Mouse (Mus musculus): ENCODE data around the gene Zfp423.
A peak's percentile ranks its signal among the peaks of the same experiment; 100 is the strongest.

Zfp423 gene

GRCm38 (mm10) chr8:87803437-87803836 lies 156.0 kb downstream of the Zfp423 start:
- DNase-seq (ENCODE audit: low read depth), result no peak

GRCm38 (mm10) chr8:87802571-87802970 lies 156.8 kb downstream of the Zfp423 start:
- no peak for DNase-seq (ENCODE audit: low read depth)

GRCm38 (mm10) chr8:87800121-87800520 lies 159.3 kb downstream of the Zfp423 start:
- DNase-seq (ENCODE audit: low read depth), result no peak

DNA sequence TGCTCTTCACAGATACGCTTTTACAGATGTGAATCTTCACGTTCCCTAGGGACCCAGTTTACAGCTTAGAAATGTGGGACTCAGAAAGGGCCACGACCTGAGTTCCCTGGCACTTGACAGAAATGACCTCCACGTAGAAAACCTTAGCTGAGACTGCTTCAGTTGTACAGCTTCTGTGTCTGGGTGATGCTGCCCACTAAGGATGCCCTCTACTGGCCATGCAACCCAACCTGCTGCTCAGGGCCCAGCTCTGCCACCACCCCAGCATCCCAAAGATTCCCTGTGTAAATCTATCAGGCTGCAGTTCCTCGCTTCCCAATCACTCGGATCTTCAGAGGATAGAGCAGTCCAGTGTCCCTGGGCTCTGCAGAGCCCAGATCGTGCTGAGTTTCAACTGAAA lies 163.2 kb downstream of the Zfp423 start:
- no peak for DNase-seq (ENCODE audit: low read depth)

- DNase-seq (ENCODE audit: low read depth), result peak; percentile 4
Measured at GRCm38 (mm10) chr8:87794639-87795038, 164.8 kb downstream of the Zfp423 start.

DNA sequence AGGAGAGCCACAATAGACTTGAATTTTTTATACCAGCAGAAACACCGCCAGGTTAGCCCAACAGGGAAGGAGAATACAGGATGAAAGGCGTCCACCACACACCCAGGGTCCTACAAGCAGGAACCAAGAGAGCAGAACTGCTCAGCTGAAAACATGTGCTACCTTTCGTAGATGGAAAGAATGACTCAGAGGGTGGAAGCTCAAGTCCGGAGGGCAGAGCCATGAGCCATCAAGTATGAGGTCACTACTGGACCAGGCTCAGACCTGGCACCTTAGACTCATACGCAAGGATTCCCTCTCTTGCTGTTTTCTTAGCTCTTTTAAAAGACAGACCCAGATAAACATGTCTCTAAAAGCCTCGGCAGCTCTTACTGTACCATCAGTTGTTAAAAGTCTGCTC lies 168.3 kb downstream of the Zfp423 start:
- DNase-seq (ENCODE audit: low read depth), result peak; percentile 42

DNA sequence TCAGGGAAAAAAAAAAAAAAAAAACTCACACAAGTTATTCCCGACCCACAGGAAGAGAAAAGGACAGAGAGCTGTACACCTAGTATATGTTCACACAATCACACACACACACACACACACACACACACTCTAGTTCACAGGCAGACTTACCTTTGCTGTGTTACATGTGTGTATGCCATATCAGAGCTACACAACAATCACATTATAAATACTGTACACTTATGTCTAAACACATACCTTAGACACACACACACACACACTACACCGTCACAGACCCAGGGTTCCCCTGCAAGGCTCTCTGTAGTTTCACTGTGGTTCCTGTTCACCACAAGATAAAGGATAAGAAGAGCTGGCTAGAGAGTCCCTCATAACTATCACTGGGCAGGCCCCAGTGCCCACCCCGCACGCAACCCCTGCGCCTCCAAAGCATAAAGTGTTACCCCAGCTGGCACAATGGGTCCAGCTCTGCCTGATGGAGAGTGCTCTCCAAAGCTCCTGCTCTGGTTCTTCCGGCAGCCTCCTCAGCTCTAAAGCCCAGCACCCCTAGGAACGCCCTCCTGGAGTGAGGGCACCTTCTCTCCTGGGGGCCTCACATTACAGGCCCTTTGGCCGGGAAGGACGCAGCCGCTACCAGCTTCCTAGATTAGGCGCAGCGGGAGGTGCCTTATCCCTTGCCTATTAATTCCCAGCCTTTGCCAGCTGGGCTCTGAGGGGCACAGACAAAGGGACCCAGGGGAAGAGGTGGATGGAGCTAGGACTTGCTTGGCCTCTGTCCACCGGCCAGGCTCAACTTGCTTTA lies 174.6 kb downstream of the Zfp423 start:
- DNase-seq (ENCODE audit: low read depth), result no peak

GRCm38 (mm10) chr8:87784227-87784626 lies 175.2 kb downstream of the Zfp423 start:
- DNase-seq (ENCODE audit: low read depth), result no peak

DNA sequence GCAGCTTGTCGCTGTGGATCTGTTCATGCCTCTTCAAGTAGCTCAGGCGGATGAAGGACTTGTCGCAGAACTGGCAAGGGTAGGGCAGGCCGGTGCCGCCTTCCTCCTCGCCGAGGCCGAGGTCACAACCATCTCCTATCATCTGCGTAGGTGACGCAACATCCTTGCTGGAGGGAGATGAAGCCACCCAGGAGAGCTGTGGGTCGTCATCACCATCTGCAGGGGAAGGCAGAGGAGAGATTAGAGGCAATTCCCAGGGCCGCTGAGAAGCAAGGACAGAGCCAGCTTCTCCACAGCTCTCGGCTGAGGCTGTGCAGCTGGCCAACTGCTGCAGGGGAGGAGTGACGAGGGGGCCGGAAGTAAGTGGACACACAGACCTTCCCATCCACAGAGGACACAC lies 176.2 kb downstream of the Zfp423 start:
- no peak for DNase-seq (ENCODE audit: low read depth)

DNA sequence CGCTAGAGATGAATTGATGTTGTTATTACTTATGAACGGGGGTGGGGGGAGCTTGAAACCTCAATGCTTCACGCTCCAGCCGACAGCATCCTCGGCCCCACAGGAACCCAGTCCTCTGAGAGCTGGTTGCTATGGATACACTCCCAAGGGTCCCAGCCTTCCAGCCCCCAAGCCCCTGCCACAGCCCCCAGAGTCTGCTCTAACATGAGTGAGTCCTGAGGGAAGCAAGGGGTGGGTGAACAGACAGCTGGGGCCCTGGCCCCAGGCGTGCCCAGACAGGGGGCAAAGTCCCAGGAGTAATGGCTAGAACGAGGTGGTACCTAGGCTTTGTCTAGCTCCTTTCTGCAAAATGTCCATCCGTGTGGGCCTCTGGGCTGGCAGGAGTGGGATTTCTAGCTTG lies 181.8 kb downstream of the Zfp423 start:
- no peak for DNase-seq (ENCODE audit: low read depth)

DNA sequence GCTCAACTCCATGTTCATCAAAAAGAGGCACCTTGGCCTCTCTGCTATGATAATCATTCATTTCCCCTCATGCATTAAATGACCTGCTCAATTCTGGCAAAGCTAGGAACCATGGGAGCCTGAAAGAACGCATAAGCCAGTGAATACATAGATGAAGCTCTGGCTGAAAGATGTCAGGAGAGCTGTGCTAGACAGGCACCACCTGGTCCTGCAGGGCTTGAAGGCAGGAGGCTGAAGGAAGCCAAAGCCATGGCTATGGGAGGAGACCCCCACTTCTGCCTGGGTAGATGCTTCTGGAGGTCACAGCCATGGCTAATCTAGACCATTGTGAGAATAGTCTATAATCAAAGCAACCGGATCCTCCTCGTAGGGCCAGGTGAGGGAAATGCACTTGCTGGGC lies 183.5 kb downstream of the Zfp423 start:
- DNase-seq (ENCODE audit: low read depth), result no peak

DNA sequence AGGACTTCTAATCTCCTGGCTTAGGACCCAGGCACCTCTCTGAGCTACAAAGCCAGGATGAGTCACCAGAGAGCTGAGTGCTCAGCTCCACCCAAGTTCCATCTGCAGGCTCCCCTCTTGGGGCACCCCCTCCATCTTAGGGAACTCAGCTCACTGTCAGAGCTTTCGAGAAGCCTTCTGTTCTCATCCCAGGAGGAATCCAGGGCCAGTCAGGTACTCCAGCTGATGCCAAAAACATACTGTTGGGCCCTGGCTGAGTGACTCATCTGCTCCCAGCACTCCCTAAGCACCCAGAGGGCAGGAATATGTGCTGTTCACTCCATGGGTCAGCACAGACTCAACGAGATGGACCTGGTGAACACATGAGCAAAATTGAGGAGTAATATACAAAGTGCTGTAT lies 184.4 kb downstream of the Zfp423 start:
- DNase-seq (ENCODE audit: low read depth), result no peak

- DNase-seq (ENCODE audit: low read depth), result no peak
Measured at GRCm38 (mm10) chr8:87772894-87773502, 186.4 kb downstream of the Zfp423 start.

GRCm38 (mm10) chr8:87767882-87768281 lies 191.5 kb downstream of the Zfp423 start:
- no peak for DNase-seq (ENCODE audit: low read depth)

DNA sequence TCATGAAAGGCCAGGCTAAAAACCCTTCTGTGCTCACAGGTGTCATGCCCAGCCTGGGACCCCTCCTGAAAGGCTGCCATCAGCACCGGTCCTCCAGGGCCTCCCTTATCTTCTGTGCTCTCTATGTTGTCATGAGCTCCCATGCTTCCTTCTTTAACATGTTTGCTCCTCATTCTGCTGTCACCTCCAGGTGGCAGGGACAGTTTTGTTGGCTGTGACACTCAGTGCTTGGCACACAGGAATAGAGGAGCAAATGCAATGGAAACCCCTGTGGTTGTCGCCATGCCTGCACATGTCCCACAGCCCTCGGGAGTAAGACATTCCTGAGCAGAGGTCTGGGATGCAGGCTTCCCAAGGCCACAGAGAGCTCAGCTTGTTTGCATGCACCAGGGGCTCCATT lies 194.1 kb downstream of the Zfp423 start:
- DNase-seq (ENCODE audit: low read depth), result no peak

DNA sequence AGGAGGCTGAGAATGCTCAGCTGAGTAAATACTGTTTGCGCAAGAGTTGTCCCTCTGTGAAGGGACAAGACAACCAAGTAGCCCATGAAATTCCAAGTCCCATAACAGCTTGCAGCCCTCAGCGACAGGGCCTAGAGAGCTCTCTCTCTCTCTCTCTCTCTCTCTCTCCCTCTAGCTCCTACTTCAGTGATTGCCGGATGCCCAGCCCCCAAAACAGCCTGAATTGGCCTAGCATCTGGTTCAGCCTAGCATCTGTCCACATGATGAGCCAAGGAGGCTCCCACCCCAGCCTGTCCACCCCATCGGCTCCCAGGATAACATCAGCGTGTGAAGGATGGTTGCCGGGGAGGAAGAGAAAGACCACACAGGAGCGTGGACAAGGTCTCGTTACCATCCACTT lies 200.6 kb downstream of the Zfp423 start:
- DNase-seq (ENCODE audit: low read depth), result no peak

DNA sequence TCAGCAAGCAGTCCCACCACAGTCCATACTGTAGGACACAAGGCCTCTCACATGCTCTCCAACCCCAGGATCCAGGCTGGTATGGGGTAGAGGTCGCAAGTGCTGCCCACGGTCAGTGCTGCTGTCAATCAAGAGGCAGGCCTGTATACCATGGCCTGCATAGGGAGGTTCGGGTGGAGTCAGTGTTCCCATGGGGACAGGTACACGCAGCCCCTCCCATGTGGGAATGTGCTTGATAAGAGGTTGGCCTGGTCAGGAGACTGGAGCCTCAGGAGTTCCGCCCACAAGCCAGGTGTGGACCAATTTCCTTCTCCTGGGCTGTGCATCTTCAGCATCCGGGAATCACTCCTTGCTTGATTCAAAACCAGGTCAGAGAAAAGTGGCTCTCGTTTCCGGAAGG lies 204.5 kb downstream of the Zfp423 start:
- no peak for DNase-seq (ENCODE audit: low read depth)

DNA sequence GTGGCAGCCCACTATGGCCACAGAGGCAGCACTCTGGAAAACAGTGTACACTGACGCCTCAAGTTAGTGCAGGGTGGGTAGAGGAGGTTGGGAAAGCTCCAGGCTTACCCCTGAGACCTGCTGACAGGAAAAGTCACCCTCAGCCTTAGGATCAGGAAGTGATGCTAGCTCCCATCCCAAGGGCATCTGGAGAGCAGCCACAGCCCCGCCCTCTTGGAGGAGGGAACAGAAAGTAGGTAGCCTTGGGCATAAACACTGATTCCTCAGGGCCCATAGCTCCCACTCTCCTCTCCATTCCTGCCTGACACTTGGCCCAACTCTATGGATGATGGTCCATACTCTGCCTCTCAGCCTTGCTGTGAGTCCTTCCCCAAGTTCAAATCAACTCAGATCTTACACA lies 205.8 kb downstream of the Zfp423 start:
- no peak for DNase-seq (ENCODE audit: low read depth)

GRCm38 (mm10) chr8:87753148-87753547 lies 206.2 kb downstream of the Zfp423 start:
- no peak for DNase-seq (ENCODE audit: low read depth)

GRCm38 (mm10) chr8:87752710-87753109 lies 206.7 kb downstream of the Zfp423 start:
- no peak for DNase-seq (ENCODE audit: low read depth)

DNA sequence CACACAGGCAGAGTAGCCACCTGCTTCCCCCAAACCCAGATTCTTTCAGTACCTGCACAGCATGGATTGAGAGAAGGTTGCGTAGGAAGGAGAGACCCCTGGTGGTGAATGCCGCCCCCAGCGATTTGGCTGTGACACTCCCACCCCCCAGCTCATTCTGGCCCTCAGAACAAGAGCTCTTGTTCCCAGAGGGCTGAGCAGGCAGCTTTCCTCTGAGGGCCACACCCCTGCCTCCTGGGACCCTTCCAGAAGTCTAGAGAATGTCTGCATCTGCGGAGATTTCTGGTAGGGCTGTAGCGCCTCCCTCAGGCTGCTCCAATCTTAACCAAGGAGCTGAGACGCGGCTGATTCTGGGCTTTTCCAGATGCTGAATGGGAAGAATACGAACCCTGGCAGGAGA lies 211.8 kb downstream of the Zfp423 start:
- no peak for DNase-seq (ENCODE audit: low read depth)

- DNase-seq (ENCODE audit: low read depth), result no peak
Measured at GRCm38 (mm10) chr8:87747142-87747541, 212.3 kb downstream of the Zfp423 start.

DNA sequence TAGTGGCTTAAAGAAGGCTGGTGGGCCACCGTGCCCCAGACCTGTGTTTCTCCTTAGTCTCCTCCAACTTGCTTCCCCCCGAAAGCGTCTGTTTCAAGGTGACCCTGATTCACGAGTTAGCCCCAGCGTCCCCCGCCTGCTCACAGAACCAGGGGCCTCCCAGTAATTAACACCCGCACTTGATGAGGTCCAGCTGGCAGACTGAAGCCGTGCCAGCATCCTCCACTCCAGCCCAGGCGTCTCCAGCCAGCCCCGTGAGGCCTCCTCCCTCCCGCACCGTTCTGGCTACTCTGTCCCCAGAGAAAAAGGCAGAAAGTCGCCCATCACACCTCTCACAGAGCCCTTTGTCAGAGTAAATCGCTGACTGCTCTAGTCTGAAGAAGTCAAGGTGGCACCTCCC lies 213.3 kb downstream of the Zfp423 start:
- no peak for DNase-seq (ENCODE audit: low read depth)

GRCm38 (mm10) chr8:87745125-87745698 lies 214.2 kb downstream of the Zfp423 start:
- no peak for DNase-seq (ENCODE audit: low read depth)
